Mouse (Mus musculus): ENCODE data around the gene Rnd2. TPM values are rescaled to one million over a fixed set of nuclear protein-coding genes. Genes with fewer than 3 reads are reported as not detected.
"Not testable (repeated sequence)": the region's sequence is repeated elsewhere in the genome, so short reads cannot be mapped to it uniquely, and the experiment has no call there.

The Rnd2 gene
- polyA plus RNA-seq, 1 experiment from 2014 or later, result 30.5 TPM

- Histone ChIP-seq H3K4me2 (no peak overlapping the region), H3K9me3 (replicated peaks) (no peaks in the 10 kb centered on the region), H3K4me3 (no peak overlapping the region), H3K4me1 (replicated peaks) (peaks cover 35% of the 10 kb centered on the region), H3K27me3 (replicated peaks) (no peaks in the 10 kb centered on the region), H3K9ac (no peak overlapping the region), H3K27ac (ENCODE audit: poor library complexity, severe bottlenecking) (no peak overlapping the region), H3K36me3 (peaks cover 65% of the 10 kb centered on the region)
- 84% methylated on average over 15 of the region's 15 CpGs for WGBS
- ATAC-seq (ENCODE audit: insufficient number of reproducible peaks, low FRiP score), result no peak
Measured at GRCm38 (mm10) chr11:101460321-101460720, 4.5 kb upstream of the Rnd2 start.

DNA sequence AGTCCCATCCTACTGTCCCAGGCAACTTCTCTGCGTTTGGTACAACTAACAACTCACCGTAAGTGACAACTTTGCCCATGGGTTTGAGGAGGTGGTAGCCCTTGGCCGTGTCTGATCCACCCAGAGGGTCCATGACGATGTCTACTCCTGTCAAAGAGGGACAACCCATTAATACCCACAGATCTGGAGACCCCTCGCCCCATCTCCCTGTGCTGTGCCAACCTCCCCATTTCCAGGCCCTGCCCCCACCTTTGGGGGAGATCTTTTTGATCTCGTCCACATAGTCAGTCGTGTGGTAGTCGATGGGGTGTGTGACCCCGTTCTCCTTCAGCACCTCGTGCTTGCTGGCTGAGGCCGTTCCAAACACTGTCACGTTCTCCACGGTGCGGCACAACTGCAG lies 2.7 kb upstream of the Rnd2 start:
- Histone ChIP-seq H3K27me3 (replicated peaks) (no peaks in the 10 kb centered on the region), H3K9ac (no peak overlapping the region), H3K4me1 (replicated peaks) (peaks cover 41% of the 10 kb centered on the region), H3K4me2 (no peak overlapping the region), H3K27ac (ENCODE audit: poor library complexity, severe bottlenecking) (no peak overlapping the region), H3K9me3 (replicated peaks) (no peaks in the 10 kb centered on the region), H3K36me3 (peaks cover 54% of the 10 kb centered on the region), H3K4me3 (no peak overlapping the region)
- ATAC-seq (ENCODE audit: insufficient number of reproducible peaks, low FRiP score), result no peak
- 88% methylated on average over 14 of the region's 14 CpGs for WGBS

DNA sequence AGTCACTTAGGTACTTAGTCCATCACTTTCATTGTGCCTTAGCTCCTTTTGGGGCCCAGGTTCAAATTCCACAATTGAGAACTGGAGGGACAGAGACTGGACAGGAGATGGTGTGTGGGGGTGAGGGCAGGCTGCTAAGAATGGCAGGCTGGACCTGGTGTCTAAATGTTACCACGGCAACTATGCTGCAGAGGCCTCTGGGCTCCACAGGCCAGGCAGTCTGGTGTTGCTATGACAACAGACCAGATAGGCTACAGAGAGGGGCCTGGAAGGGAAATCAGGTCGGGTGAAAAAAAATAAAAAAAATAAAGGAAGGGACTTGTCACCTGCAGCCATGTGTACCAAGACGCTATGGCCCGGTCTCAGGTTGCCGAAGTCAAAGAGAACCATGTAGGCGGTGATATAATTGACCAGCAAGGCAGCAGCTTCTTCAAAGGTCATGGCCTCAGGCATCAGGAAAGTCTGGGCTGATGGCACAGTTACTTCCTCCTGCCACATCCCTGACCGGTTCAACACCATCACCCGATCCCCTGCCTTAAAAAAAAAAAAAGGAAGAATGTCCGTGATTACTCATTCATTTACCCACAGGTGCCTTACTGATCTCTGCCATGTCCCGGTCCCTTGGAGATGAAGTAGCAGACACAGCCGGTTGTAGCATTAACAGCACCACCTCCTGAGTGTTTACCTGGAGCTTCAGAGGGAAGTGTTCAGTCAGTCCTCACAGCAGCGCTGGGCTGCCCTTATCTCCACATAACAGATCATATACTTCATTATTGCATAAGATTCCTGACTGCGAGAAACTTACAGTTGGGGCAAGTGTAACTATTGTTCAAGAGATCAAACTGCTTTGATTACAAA lies 2.0 kb upstream of the Rnd2 start:
- ATAC-seq (ENCODE audit: insufficient number of reproducible peaks, low FRiP score), result no peak
- peaks cover 43% of the 10 kb centered on the region for H3K4me1 ChIP-seq (replicated peaks)
- H3K4me3 ChIP-seq, result no peak overlapping the region
- H3K9me3 ChIP-seq (replicated peaks), result no peaks in the 10 kb centered on the region
- no peak overlapping the region for H3K27ac ChIP-seq (ENCODE audit: poor library complexity, severe bottlenecking)
- 48% methylated on average over 13 of the region's 13 CpGs for WGBS
- H3K9ac ChIP-seq, result no peak overlapping the region
- H3K4me2 ChIP-seq, result 0 out of 2 replicates have a peak overlapping the region, but pooled peaks have one; percentile 6
- peaks cover 47% of the 10 kb centered on the region for H3K36me3 ChIP-seq
- H3K27me3 ChIP-seq (replicated peaks), result no peaks in the 10 kb centered on the region

DNA sequence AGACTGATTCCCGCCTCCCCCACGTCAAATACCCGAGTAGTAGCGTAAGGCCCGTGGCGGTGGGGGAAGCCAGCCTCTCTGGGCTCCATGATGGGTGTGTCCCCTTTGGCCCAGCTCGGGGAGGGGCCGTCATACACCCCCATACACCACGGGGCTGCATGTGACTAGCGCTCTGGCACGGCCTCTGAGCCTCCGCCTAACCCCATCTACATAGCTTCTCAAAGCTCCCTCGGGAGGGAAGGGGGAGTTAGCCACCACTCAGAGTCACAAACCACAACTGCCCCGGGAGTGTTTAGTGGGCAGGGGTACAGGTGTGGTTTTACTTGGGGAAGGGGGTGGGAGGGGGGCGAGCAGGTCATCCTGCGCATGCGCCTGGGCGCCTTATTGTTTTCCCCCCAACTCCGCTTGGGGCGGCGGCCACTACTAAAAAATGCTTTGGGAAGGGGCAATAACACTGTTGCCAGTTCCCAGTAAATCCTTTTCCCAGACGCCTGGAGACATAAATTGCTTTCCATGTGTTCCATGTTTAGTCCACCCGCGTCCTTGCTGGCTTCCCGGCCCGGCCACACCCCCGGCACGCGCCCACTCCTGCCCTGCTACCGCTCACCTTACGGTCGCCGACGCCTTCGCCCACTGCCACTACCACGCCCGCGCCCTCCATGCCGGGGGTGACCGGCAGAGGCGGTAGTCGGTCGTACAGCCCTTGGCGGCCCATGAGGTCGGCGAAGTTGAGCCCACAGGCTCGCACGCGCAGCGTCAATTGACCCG lies 486 bp downstream of the Rnd2 start:
- Histone ChIP-seq H3K9me3 (replicated peaks) (no peaks in the 10 kb centered on the region), H3K9ac (peak overlapping the region; percentile 89), H3K36me3 (peaks cover 23% of the 10 kb centered on the region), H3K4me2 (peak overlapping the region; percentile 92), H3K4me1 (replicated peaks) (peaks cover 49% of the 10 kb centered on the region), H3K27ac (ENCODE audit: poor library complexity, severe bottlenecking) (peak overlapping the region; percentile 83), H3K27me3 (replicated peaks) (no peaks in the 10 kb centered on the region), H3K4me3 (peak overlapping the region; percentile 93)
- WGBS, result under 1% methylated on average over 51 of the region's 51 CpGs
- ATAC-seq (ENCODE audit: insufficient number of reproducible peaks, low FRiP score), result peak; percentile 63

- Histone ChIP-seq H3K36me3 (peaks cover 17% of the 10 kb centered on the region), H3K27ac (ENCODE audit: poor library complexity, severe bottlenecking) (peak within 1 kb of the TSS; percentile 83), H3K9ac (peak within 1 kb of the TSS; percentile 89), H3K27me3 (replicated peaks) (no peaks in the 10 kb centered on the region), H3K4me2 (peak within 1 kb of the TSS; percentile 95), H3K4me1 (replicated peaks) (peaks cover 52% of the 10 kb centered on the region), H3K4me3 (peak within 1 kb of the TSS; percentile 93), H3K9me3 (replicated peaks) (no peaks in the 10 kb centered on the region)
- peak; percentile 83 for ATAC-seq (ENCODE audit: insufficient number of reproducible peaks, low FRiP score)
- 1% methylated on average over 60 of the region's 60 CpGs for WGBS
Measured at GRCm38 (mm10) chr11:101465869-101466551, 1.2 kb downstream of the Rnd2 start, which contains the start of gene Vat1. Gene Vat1, minus strand, starts transcription at chr11:101466230.

- ATAC-seq (ENCODE audit: insufficient number of reproducible peaks, low FRiP score); H3K27ac ChIP-seq (ENCODE audit: poor library complexity, severe bottlenecking); H3K9ac ChIP-seq; H3K27me3 ChIP-seq (replicated peaks); H3K9me3 ChIP-seq (replicated peaks): not testable (repeated sequence)
- peaks cover 12% of the 10 kb centered on the region for H3K36me3 ChIP-seq
- peak overlapping the region; percentile 93 for H3K4me3 ChIP-seq
- peaks cover 52% of the 10 kb centered on the region for H3K4me1 ChIP-seq (replicated peaks)
- peak overlapping the region; percentile 92 for H3K4me2 ChIP-seq
- 52% methylated on average over 5 of the region's 5 CpGs for WGBS
Measured at GRCm38 (mm10) chr11:101466552-101466950, 1.8 kb downstream of the Rnd2 start.

DNA sequence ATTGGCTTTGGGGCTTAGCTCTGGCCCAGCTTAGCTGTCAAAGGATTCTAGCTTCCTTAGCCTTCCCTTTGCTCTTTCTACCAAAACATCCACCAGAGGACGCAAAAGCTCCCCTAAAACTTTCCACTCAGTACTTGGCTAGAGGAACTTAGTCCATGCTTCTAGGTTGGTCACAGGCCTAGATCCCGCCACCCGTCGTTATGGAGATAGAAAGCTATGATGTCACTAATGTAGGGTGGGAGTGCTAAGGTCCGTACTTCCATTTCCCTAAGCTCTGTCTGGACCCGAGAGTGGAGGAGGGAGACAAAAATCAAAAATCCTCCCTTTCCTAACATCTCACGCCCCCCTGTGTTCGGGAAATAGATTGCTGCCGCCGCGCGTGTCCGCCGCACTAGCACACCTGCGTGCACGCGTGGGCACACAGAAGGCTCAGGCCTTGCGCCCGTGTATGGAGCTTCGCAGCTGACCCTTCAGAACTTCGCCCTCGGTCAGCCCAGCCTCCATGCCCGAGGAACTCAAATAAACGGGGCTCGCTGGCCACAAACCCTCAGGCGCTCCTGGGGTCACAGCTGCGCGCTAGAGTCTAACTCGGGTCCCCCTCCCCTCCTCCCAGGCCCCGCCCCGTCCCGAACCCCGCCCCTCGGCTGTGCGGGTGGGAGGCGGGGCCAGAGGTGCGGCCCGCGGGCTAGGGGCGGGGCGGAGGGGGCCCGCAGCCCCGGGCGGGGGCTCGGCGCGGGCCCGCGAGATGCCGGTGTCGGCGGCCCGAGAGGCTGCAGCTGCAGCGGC lies 2.9 kb downstream of the Rnd2 start:
- peak overlapping the region; percentile 44 for H3K27ac ChIP-seq (ENCODE audit: poor library complexity, severe bottlenecking)

GRCm38 (mm10) chr11:101468263-101468688 lies 3.5 kb downstream of the Rnd2 start:
- H3K4me3 ChIP-seq, result peak overlapping the region; percentile 77
- no peaks in the 10 kb centered on the region for H3K27me3 ChIP-seq (replicated peaks)
- peak overlapping the region; percentile 95 for H3K4me2 ChIP-seq
- peaks cover 53% of the 10 kb centered on the region for H3K4me1 ChIP-seq (replicated peaks)
- H3K27ac ChIP-seq (ENCODE audit: poor library complexity, severe bottlenecking), result peak overlapping the region; percentile 44
- ATAC-seq (ENCODE audit: insufficient number of reproducible peaks, low FRiP score), result no peak; the same call in 1 of the 2 replicates
- peak overlapping the region; percentile 87 for H3K9ac ChIP-seq
- WGBS, result 1% methylated on average over 30 of the region's 31 CpGs
- H3K36me3 ChIP-seq, result no peaks in the 10 kb centered on the region
- H3K9me3 ChIP-seq (replicated peaks), result no peaks in the 10 kb centered on the region

More for the DNA sequence above, 2.9 kb downstream of the Rnd2 start:
- Histone ChIP-seq H3K36me3 (0 out of 2 replicates have a peak, but pooled peaks cover under 1% of the 10 kb centered on the region), H3K9me3 (replicated peaks) (no peaks in the 10 kb centered on the region), H3K4me3 (peak overlapping the region; percentile 77), H3K4me2 (peak overlapping the region; percentile 95), H3K4me1 (replicated peaks) (peaks cover 56% of the 10 kb centered on the region), H3K9ac (peak overlapping the region; percentile 87), H3K27me3 (replicated peaks) (no peaks in the 10 kb centered on the region)
- WGBS, result under 1% methylated on average over 51 of the region's 54 CpGs
- peak; percentile 83 for ATAC-seq (ENCODE audit: insufficient number of reproducible peaks, low FRiP score)

DNA sequence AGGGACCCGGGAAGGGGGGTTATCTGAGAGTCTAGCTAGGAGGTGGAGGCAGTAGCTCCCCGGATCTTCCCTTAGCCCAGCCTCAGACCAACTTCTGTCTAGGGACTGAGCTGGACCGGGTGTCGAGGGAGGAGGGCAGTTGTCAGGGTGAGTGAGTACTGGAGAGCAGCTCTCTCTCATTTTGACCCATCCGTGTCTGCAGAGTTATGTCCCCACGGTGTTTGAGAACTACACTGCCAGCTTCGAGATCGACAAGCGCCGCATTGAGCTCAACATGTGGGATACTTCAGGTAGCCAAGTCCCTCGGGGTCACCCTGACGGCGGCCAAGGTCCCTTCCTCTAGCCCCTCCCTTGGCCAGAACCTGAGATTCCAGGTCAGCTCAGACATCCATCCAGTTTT lies 3.9 kb downstream of the Rnd2 start:
- no peaks in the 10 kb centered on the region for H3K27me3 ChIP-seq (replicated peaks)
- H3K9ac ChIP-seq, result peak overlapping the region; percentile 87
- 5% methylated on average over 13 of the region's 13 CpGs for WGBS
- H3K9me3 ChIP-seq (replicated peaks), result no peaks in the 10 kb centered on the region
- no peaks in the 10 kb centered on the region for H3K36me3 ChIP-seq
- ATAC-seq (ENCODE audit: insufficient number of reproducible peaks, low FRiP score), result no peak
- H3K27ac ChIP-seq (ENCODE audit: poor library complexity, severe bottlenecking), result peak overlapping the region; percentile 44; the same call in 1 of the 2 replicates
- peak overlapping the region; percentile 95 for H3K4me2 ChIP-seq
- H3K4me3 ChIP-seq, result peak overlapping the region; percentile 77
- peaks cover 50% of the 10 kb centered on the region for H3K4me1 ChIP-seq (replicated peaks)

DNA sequence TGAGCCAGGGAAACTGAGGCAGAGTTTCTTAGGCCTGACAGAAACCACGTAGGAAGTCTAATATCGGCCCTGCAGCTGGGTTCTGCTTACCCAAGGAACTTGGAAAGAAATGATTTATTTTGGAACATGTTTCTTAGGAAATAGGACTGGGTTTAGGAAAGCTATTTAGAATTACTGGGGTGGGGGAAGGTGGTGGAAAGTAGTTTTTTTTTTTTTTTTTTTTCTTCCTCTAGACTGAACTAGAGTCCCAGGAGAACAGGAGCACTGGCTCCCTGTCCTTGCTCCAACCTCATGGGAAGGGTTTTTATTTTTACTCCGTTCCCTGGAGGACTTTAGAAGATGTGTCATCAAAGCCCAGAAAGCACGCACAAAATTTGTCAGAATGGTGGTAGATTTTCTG lies 4.4 kb downstream of the Rnd2 start:
- Histone ChIP-seq H3K27ac (ENCODE audit: poor library complexity, severe bottlenecking) (no peak overlapping the region), H3K4me3 (peak overlapping the region; percentile 77), H3K36me3 (no peaks in the 10 kb centered on the region), H3K27me3 (replicated peaks) (no peaks in the 10 kb centered on the region), H3K4me2 (peak overlapping the region; percentile 95), H3K9me3 (replicated peaks) (no peaks in the 10 kb centered on the region), H3K9ac (peak overlapping the region; percentile 87), H3K4me1 (replicated peaks) (peaks cover 46% of the 10 kb centered on the region)
- WGBS, result 60% methylated on average over 4 of the region's 4 CpGs
- no peak for ATAC-seq (ENCODE audit: insufficient number of reproducible peaks, low FRiP score)

Measured in heart, embryonic 12.5 days (tissue).